Mouse (Mus musculus): ENCODE measurements around the gene Hist1h4f.

DNA sequence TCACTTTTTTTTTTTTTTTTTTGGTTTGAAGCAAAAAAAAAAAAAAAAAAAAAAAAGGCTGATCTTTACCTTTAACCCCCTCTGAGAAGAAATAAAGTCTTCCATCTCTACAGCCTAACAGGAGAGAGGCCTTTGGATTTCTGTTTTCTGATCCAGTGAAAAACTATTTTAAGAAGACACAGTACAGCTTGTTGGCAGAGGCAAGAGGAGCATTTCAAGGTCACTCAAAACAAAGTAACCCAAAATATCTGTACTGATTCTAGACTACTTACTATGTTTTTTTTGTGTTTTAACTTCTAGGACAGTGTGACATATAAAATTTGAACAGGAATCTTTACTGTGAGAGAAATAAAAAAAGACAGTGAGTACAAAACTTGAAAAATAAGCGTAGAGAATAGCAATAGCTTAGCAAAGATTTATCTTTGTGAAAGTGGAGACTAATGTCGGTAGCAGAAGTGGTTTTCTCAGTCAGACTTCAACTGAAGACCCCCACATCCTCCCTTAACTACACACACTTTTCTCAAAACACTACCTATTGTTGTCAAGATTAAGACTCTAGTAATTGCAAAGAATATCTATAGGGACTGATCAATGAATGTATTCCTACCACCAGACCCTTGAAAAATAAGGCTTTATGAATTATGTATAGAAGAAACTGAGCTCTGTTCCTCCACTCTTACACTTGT, 21.8 kb downstream of the Hist1h4f start:
- TF ChIP-seq CTCF (conservative IDR thresholded peaks at IDR 0.05; ENCODE audit: insufficient read depth, insufficient read length, low read depth, low read length) (no peak), POLR2A (IDR thresholded peaks at IDR 0.05; ENCODE audit: low read depth, low read length) (no peak)

Measured in kidney, adult 2 months (tissue).